Mouse (Mus musculus) NIH3T3 (cell line): ENCODE measurements around the gene Pomt2.

Experiments used
- DNase-seq: peaks from one replicate; pipeline ENCODE4 v3.0.0-alpha.2; 2012; ENCODE audit warnings: low read depth

Pomt2 gene

DNA sequence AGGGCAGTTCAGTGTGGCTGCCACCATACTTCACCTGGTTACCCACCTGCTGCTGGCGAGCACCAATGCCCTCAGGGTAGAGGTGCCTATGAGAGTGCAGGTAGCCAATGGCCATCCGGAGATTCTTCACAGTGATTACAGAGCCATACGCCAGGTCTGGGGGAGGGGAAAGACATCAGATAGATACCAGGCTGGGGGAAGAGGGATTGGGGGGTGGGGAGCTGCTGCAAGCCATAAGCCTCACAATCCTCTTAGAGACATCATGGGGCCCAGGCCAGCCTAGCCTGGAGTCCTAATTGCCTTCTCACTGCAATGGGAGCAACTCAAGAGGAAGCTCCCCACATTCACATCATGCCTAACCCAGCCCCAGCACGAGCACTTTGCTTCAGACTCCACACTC, 20.5 kb downstream of the Pomt2 start:
- DNase-seq, result no peak

DNA sequence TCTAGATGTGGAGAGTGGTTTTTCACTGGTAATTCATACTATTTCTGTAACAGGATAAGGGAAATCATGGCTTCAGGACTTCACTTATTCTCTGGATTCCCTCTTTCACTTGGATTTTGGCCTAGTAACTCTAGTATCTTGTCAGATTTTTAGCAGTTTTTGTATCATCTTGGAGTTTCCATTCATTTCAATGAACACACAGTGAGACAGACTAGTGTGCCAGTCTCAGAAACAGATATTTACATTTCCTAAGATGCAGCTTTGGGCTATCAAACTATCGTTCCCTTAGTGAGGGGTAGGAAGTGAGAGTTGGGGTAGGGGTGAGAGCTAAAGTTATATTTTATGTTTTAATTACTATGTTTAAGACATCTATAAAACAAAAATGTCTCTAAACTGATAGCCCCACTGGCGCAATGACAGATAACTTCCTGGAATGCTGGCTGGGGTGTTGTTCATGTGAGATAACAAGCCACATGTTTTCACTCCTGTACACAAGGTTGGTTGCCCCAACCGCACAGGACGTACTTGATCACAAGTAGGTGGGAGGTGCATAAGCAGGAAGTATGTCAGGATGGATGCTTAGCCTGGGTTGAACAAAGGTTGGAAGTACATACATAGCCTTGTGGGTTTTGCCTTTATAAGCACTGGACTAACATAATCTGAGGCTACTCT, 25.7 kb downstream of the Pomt2 start:
- no peak for DNase-seq

DNA sequence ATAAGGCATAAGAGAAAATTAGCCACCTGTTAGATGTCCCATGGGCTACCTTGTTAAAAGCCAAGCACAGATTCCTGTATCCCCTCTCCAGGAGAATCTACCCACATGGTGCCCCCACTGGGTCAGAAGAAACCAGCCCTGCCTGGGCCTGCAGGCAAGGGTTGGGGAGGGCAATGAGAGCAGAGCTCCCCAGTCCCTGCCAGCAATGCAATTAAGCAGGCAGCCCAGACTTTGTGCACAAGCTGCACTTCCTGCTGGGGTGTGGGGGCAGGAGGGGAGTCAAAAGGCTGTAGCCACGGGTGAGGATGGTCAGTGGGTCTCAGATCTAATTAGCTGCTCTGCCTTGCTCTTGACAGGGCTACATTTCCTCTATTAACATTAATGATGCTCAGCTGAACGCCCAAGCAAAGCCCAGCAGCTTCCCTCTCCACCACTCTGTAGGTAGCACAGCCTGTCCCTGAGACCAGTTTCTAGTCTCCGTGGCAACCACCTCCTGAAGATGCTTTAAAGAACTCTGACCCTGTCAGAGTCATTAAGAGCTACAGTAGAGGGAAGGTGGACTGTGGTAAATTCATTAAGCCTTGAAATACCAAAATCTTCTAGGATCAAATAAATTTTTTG, 40.3 kb downstream of the Pomt2 start:
- no peak for DNase-seq

DNA sequence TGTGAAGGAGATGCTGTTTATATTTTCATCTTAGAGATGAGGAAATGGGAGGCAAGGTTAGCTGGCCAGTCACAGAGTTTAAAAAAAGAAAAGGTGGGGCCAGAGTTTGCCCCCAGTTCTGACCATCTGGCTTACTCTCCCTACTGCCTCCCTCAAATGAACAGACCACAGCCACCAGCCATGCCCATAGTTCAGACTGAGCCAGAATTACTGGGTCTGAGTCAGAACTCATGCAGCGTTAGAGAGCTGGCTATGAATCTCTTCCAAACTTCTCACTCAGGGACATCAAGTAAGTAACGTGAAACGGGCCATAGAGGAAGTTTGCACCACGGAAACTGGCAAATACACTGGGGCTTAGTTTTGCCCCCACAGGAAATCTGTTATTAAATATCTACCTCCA, 43.0 kb downstream of the Pomt2 start:
- DNase-seq, result peak; percentile 53

DNA sequence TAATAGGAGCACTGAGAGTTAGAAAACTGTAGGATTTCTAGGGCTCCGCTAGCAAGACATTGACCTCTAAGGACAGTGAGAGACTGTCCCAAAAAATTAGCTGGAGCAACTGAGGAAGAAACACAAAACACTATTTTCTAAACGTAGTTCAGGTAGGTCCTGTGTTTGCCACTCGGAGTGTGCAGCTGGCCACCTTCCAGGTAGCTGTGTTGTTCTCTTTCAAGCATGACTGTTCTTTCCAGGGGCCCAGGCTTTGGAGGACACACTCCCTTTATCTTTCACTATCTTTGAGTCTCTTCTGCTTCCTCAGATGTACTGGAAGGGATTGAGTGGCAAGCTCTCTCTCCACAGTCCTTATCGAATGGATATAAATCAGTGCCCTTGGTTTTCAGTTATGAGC, 44.3 kb downstream of the Pomt2 start:
- DNase-seq, result no peak

DNA sequence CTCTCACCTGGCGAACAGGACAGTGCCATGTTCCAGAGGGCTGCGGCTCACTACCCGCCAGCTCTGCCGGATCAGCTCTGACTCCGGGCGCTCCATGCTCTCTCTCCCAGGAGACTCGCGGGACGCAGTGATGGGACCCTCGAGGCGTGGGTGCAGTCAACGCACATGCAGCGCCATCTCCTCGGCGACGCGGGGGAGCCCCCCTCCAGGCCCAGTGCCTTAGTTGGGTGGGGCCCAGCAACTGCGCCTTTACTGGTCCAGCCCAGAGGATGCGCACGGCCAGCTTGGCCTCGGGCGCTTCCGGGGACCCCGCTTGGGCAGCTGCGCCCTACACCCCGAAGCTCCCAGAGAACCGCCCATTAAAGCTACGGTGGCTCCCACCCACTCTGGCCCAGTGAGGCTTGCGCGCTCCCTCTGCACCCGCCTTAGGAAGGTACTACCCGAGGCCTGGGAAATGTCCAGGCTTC, 45.6 kb downstream of the Pomt2 start, which contains the start of gene Ngb:
Gene Ngb, minus strand, starts transcription at position 375 of the 467 bp plus-strand sequence.
- no peak for DNase-seq

DNA sequence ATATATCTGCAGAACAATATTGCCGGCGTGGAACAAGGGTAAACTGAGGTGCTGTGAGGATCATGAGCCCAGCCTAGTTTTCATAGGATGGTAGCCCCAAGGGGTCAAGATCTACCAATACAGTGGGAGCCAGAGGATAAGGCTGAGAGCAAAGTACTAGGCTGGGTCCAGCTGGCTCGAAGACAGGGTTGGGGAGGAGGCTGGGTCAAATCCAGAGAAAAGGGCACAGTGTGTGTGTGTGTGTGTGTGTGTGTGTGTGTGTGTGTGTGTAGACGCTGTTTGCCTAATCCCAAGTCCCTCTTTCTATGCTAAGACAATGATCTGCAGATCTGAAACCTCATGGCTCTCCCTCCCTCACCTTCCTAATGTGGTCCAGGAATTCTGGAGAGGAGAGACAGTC, 47.4 kb downstream of the Pomt2 start:
- no peak for DNase-seq

DNA sequence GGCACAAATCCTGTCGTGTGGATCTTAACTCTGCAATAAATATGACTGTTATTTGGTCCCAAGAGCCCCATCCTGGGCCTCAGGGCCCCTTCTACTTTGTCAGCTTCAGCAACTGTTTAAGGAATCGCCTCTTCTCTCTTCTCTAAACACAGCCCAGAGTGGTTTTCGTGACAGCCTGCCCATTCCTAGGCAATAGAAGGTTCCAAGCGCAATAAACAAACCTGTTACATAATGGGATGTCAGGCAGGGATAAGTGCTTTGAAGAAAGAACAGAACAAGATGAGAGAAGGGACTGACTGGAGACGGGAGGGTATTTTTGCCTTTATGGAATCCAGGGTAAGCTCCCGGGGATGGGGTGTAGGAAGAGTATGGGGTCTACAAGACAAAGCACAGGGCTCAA, 54.1 kb downstream of the Pomt2 start:
- peak; percentile 17 for DNase-seq

DNA sequence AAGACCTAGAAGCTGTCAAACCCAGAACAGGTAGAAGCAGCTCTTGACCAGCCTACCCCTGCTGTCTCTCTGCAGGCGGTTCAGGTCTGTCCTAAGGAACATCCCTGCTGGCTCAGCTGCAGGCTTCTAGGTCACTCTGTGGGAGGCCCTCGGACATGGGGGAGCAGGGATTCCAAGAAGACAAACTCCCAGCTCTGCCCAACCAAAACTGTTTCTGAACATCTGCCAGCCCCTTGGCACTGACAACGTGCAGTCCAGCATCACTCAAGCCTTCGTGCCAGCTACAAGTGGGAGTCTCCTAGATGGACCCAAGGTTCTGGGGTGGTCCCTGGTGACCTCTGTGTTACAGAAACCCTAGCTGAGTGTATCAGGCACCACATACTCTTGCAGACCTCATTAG, 54.5 kb downstream of the Pomt2 start:
- peak; percentile 50 for DNase-seq

DNA sequence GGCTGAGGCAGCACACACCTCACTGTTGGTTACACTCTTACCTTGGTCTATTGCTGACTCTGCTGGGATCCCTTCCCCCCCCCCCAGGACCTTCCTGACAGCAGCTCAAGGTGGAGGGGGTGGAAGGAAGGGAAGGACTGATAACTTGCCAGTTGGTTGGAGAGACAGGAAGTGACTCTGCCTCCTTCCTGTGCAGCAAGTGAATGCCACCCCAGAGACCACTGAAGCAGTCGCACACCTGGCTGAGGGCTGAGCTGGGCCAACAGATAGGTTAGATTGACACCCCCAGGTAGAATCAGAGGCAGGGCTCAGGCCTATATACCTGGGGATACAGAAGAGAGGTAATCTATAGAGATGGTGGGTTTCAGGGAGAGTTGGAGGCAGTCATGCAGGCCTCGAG, 55.9 kb downstream of the Pomt2 start:
- DNase-seq, result no peak

DNA sequence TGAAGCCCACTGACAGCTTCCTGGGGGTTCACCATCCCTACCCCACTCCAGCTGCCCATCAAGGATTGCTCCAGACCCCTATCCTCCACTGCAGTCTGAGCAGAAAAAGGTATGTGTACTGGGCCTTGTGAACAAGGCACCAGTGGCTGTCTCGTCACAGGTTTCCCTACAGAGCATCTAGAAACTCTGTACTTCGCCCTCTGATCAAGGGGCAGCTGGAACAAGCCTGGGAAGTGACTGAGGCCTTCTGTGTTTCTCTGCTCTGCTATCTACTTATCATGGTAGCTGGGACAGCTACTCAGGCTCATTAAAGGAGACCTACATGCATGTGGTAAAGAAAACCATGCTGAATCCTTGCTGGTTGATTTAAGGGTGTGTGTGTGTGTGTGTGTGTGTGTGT, 58.1 kb downstream of the Pomt2 start:
- no peak for DNase-seq

DNA sequence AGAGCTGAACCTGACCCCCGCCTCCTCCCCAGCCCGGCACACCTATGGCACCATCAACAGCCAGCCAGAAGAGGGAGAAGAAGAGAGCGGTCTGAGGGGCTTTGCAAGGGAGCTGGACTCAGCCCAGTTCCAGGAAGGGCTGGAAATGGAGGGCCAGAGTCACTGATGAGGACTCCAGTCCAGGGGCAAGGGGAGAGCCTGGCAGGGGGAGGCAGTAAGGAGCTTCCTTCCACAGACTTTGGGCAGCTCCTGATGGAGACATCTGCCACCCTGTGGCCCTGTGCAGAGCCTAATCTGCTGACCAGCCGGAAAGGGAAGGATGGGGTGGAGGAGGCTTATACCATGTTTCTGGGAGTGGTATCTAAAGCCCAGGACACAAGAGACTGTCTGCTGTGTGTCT, 58.5 kb downstream of the Pomt2 start:
- no peak for DNase-seq

DNA sequence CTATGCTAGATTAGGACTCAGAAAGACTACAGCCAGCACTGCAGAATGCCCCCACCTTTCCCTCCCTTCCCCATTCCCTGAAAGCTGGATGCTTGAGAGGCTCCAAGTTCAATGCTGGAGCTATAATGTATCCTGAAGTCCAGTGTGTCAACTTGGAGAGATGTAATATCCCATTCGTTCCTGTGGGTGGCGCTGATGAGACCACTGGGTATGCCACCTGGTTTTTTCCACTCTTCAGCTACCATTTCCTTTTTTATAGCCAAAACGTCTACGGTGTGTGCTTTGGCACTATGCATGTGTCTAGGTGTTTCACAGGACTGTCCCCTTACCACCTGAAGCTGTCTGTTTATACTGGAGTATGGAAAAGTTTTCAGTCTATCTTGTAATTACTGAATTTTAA, 59.4 kb downstream of the Pomt2 start:
- peak; percentile 37 for DNase-seq

DNA sequence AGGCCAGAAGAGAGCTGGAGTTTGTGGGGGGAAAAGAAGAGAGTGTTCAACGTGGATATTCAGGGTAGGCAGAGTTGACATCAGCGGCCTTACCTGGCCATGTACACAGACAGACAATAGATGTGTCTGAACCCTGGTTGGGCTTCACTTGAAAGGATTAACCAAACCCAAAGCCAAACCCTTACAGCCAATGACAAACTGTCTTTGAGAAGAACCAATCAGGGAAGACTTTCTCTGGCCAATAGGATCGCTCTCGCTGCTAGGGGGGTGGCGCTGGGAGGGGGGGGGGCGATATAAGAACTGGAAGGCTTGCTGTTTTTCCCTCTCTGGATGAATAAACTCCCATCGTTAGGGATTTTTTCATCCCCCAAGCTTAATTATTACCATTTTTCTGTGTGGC, 60.5 kb downstream of the Pomt2 start:
- no peak for DNase-seq

DNA sequence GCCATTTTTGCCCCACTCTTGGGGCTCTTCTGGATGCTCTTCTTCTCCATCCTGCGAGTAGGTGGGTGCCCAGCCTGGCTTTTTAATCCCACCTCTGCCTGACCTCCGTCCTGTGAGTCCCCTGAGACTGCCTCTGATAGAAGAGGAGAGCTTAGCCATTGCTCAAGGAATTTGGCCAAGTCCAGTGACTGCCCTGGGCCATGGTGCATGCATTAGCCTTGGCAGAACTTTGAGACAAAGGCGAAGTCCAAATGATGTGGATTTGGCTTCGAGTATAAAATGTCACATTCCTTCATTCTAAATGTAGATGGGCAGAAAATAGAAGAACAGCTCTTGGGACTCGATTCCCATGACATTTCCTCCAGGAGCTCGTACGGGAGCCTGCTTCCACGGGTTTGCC, 65.0 kb downstream of the Pomt2 start:
- DNase-seq, result no peak

DNA sequence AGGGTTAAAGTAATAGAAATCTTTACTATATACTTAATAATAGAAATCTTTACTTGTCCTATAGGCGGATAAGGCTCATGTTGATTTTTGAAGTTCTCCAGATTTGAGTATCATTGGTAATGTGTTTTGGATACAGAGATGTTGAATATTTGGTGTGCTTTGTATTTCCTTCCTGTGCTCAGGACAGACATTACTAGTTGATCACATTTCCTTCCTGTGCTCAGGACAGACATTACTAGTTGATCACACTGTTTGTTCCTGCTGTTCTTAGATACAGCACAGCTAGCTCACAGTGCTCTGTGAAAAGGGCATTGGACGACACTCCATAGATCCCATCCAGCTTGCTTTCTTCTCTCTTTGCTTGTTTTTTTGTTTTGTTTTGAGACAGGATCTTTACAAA, 71.2 kb downstream of the Pomt2 start:
- peak; percentile 31 for DNase-seq

DNA sequence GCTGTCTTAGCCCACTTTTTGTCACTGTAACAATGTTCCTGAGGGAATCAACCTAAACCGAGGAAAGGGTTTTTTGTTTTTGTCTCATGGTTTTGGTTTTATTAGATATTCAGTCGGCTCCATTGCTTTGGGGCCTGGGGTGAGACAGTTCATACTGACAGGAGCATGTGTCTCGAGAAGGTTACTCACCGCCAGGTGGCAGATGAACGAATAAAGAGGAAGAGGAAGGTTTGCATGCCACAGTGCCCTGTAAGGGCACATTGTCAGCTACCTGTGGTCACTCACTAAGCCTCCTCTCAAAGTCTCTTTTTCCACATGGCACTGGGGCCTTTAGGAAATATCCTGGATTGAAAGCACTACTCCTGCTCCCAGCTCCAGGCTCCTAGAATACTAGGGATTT, 77.2 kb downstream of the Pomt2 start:
- no peak for DNase-seq

DNA sequence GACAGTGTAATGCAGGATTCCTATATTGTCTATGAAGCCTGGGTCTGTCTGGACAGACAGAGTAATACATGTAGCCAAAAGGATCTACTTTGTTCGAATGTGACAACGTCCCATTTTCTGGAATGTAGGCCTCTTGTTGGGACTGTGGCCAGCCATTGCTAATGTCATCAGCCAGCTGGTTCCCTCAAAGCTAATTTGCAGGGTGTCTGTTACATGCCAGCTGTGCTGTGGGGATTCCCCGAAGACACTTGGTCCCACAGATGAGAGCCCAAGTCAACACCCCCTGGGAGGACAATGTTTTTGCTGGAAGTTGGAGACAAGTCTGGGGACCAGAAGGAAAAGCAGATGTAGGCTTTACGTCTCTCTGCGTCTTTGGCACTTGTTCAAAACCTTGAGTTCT, 81.3 kb downstream of the Pomt2 start:
- no peak for DNase-seq

DNA sequence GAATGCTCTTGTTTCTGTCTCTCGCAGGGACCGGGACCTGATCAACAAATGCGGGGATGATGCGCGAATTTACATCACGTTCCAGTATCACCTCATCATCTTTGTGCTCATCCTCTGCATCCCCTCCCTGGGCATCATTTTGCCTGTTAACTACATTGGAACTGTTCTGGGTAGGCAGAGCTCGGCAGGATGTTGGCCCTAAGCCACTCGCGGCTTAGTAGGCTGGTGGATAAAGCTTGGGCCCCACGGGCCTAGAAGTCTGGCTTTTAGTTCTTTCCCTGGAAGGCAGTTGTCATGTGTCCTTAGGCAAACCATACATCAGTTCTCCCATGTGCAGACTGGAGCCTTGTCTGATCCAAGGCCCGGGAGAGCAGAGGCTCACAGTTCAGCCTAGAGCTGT, 82.3 kb downstream of the Pomt2 start:
- no peak for DNase-seq

DNA sequence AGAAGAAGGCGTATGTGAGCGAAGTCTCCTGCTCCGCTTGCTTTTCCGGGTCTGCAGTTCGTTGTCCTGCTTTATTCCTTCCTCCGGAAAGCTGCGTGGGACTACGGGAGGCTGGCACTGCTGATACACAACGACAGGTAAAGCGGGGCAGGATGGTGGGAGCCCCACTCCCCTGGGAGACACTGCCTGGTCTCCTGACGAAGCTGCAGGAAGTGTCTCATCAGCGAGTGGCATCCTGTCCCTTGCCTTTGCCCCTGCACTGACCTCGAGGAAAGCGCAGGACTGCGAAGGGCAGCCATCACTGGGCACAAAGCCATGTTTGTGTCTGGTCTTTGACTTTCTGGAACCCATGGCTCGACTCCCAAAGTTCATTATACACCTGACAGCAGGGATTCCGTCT, 90.7 kb downstream of the Pomt2 start:
- no peak for DNase-seq
